In genomic region chr11:107113881-107114557, GRCm38 (mm10) we compare ENCODE assay signal across 12 mouse cellular contexts. TPM values are rescaled to one million over a fixed set of nuclear protein-coding genes. Genes with fewer than 3 reads are reported as not detected.
DNase-seq lines count a peak whose midpoint lies in the region; ATAC-seq lines count a peak whose summit lies in the region.
"Had no signal": no experiment of that assay in that cellular context is flagged by ENCODE, and none has a peak within 500 bp of the region (broad histone marks: within the 10 kb centered on the region; RNA-seq: fewer than 3 reads in every experiment).

No protein-coding gene starts in this region.

- WGBS in heart, embryonic 15.5 days, result 32% methylated on average over 10 of the region's 10 CpGs
- 39% methylated on average over 10 of the region's 10 CpGs for whole genome bisulfite sequencing in intestine, embryonic 15.5 days

- H3K36me3 ChIP-seq in heart, embryonic 15.5 days, result peaks cover 17% of the 10 kb centered on the region
- peaks cover 14% of the 10 kb centered on the region for H3K36me3 ChIP-seq in intestine, embryonic 15.5 days

- no peaks in the 10 kb centered on the region for H3K27me3 ChIP-seq in heart, embryonic 15.5 days
- H3K27me3 ChIP-seq in intestine, embryonic 15.5 days (replicated peaks), result no peaks in the 10 kb centered on the region
- H3K27me3 ChIP-seq: hindbrain, embryonic 15.5 days; megakaryocyte, embryonic 14.5 days had no signal

- no peak overlapping the region for H3K4me3 ChIP-seq in heart, embryonic 15.5 days
- H3K4me3 ChIP-seq in intestine, embryonic 15.5 days (replicated peaks), result no peak overlapping the region
- H3K4me3 ChIP-seq: hindbrain, embryonic 15.5 days had no signal

- H3K9ac ChIP-seq in heart, embryonic 15.5 days, result no peak overlapping the region
- no peak overlapping the region for H3K9ac ChIP-seq in intestine, embryonic 15.5 days
- H3K9ac ChIP-seq: hindbrain, embryonic 15.5 days had no signal

- ATAC-seq in heart, embryonic 15.5 days (replicated peaks; ENCODE audit: insufficient number of reproducible peaks, insufficient read depth, low FRiP score, low read depth), result no peak
- no peak for ATAC-seq in intestine, embryonic 15.5 days

- no peaks in the 10 kb centered on the region for H3K9me3 ChIP-seq in heart, embryonic 15.5 days (replicated peaks)
- H3K9me3 ChIP-seq in intestine, embryonic 15.5 days, result no peaks in the 10 kb centered on the region
- H3K9me3 ChIP-seq: hindbrain, embryonic 15.5 days; megakaryocyte, embryonic 14.5 days had no signal

- H3K27ac ChIP-seq in heart, embryonic 15.5 days, result peak overlapping the region; percentile 33; the same call in 1 of the 2 replicates
- 0 out of 2 replicates have a peak overlapping the region, but pooled peaks have one; percentile 2 for H3K27ac ChIP-seq in intestine, embryonic 15.5 days
- H3K27ac ChIP-seq: hindbrain, embryonic 15.5 days had no signal

- peaks cover 20% of the 10 kb centered on the region for H3K4me1 ChIP-seq in heart, embryonic 15.5 days (replicated peaks)
- peaks cover 20% of the 10 kb centered on the region for H3K4me1 ChIP-seq in intestine, embryonic 15.5 days (replicated peaks)

- DNase-seq in heart, postnatal 4 days, result no peak
- DNase-seq in retina, postnatal 1 day, result peak; percentile 22
- DNase-seq in retina, embryonic 14.5 days (ENCODE audit: low spot score), result no peak
- DNase-seq in layer of hippocampus, adult 11-12 months (ENCODE audit: low spot score), result no peak
- DNase-seq in frontal cortex, postnatal 25 days (ENCODE audit: low spot score in 2 of 2), result no peak
- no peak for DNase-seq in right cerebral cortex, adult 18-20 months
- DNase-seq: cerebellum, adult 11-12 months; thymus, postnatal 36 days had no signal

- no peak overlapping the region for H3K4me2 ChIP-seq in heart, embryonic 15.5 days
- H3K4me2 ChIP-seq in intestine, embryonic 15.5 days (replicated peaks), result peak overlapping the region; percentile 18
- H3K4me2 ChIP-seq: hindbrain, embryonic 15.5 days had no signal

RNA-seq across cellular contexts. Expression of gene Bptf, which starts 17.9 kb away (rescaled TPM):
- polyA plus RNA-seq in heart, embryonic 15.5 days (2015; fragmentation: Nextera tagmentation; extraction: Ambion mirVana), result 16.1 and 18.9 TPM in 2 replicates
- total RNA-seq in heart, postnatal 4 days (2021), result 10 to 100 TPM; 42.0 to 44.8 TPM
- polyA plus RNA-seq in intestine, embryonic 15.5 days (2015; fragmentation: Nextera tagmentation; extraction: Ambion mirVana), result 21.6 and 26.4 TPM in 2 replicates
